In genomic region chr6:119183781-119184180, GRCm38 (mm10) we compare ENCODE assay signal across 22 mouse cellular contexts. TPM values are rescaled to one million over a fixed set of nuclear protein-coding genes. Genes with fewer than 3 reads are reported as not detected.
DNase-seq lines count a peak whose midpoint lies in the region; ATAC-seq lines count a peak whose summit lies in the region.
"Had no signal": no experiment of that assay in that cellular context is flagged by ENCODE, and none has a peak within 500 bp of the region (broad histone marks: within the 10 kb centered on the region; RNA-seq: fewer than 3 reads in every experiment).

No protein-coding gene starts in this region.

- no peaks in the 10 kb centered on the region for H3K27me3 ChIP-seq in heart, embryonic 12.5 days (replicated peaks)
- H3K27me3 ChIP-seq in heart, embryonic 10.5 days (ENCODE audit: insufficient read depth, poor library complexity, severe bottlenecking): no peaks in the 10 kb centered on the region
- H3K27me3 ChIP-seq in heart, embryonic 16.5 days (ENCODE audit: control insufficient read depth, insufficient read depth, low read length): no peaks in the 10 kb centered on the region
- no peaks in the 10 kb centered on the region for H3K27me3 ChIP-seq in midbrain, embryonic 12.5 days
- no peaks in the 10 kb centered on the region for H3K27me3 ChIP-seq in midbrain, embryonic 16.5 days (ENCODE audit: control insufficient read depth, insufficient read depth, low read depth, low read length)
- H3K27me3 ChIP-seq: CH12.LX; embryonic facial prominence, embryonic 13.5 days; forebrain, embryonic 12.5 days; hindbrain, embryonic 12.5 days; intestine, embryonic 15.5 days; Patski had no signal

- WGBS in heart, embryonic 12.5 days: 56% methylated on average over 3 of the region's 3 CpGs
- 48% methylated on average over 3 of the region's 3 CpGs for WGBS in heart, embryonic 10.5 days
- 47% methylated on average over 3 of the region's 3 CpGs for WGBS in heart, embryonic 16.5 days
- WGBS in midbrain, embryonic 12.5 days: 28% methylated on average over 3 of the region's 3 CpGs
- WGBS in midbrain, embryonic 16.5 days: 24% methylated on average over 3 of the region's 3 CpGs

- H3K9ac ChIP-seq in heart, embryonic 12.5 days: 0 out of 2 replicates have a peak overlapping the region, but pooled peaks have one; percentile 40
- H3K9ac ChIP-seq in heart, embryonic 16.5 days (ENCODE audit: low read length): 0 out of 2 replicates have a peak overlapping the region, but pooled peaks have one; percentile 24
- no peak overlapping the region for H3K9ac ChIP-seq in midbrain, embryonic 12.5 days (replicated peaks)
- H3K9ac ChIP-seq in midbrain, embryonic 16.5 days (ENCODE audit: low read depth, low read length): no peak overlapping the region
- H3K9ac ChIP-seq: embryonic facial prominence, embryonic 13.5 days; forebrain, embryonic 12.5 days; hindbrain, embryonic 12.5 days; intestine, embryonic 15.5 days had no signal

- H3K36me3 ChIP-seq in heart, embryonic 12.5 days: peaks cover 14% of the 10 kb centered on the region
- H3K36me3 ChIP-seq in heart, embryonic 10.5 days: peaks cover 15% of the 10 kb centered on the region
- H3K36me3 ChIP-seq in heart, embryonic 16.5 days (ENCODE audit: control insufficient read depth, insufficient read depth): peaks cover 3% of the 10 kb centered on the region; the same call in 1 of the 2 replicates
- H3K36me3 ChIP-seq in midbrain, embryonic 12.5 days: peaks cover 25% of the 10 kb centered on the region
- H3K36me3 ChIP-seq in midbrain, embryonic 16.5 days (ENCODE audit: control insufficient read depth, insufficient read depth, low read length): 0 out of 2 replicates have a peak, but pooled peaks cover 5% of the 10 kb centered on the region
- H3K36me3 ChIP-seq: intestine, embryonic 15.5 days had no signal

- ATAC-seq in heart, embryonic 12.5 days (ENCODE audit: insufficient number of reproducible peaks, low FRiP score): no peak
- no peak for ATAC-seq in heart, embryonic 16.5 days (replicated peaks; ENCODE audit: extremely low read depth, insufficient read depth, low FRiP score)
- peak; percentile 56; the same call in 1 of the 2 replicates for ATAC-seq in midbrain, embryonic 12.5 days (ENCODE audit: low FRiP score, low read depth)
- no peak for ATAC-seq in midbrain, embryonic 16.5 days
- ATAC-seq: activated CD4-positive, CD25-positive, alpha-beta regulatory T cell, adult 4 months; forebrain, embryonic 16.5 days; intestine, embryonic 15.5 days; Patski had no signal

- peak overlapping the region; percentile 29; the same call in 1 of the 2 replicates for H3K27ac ChIP-seq in heart, embryonic 12.5 days (ENCODE audit: poor library complexity, severe bottlenecking)
- no peak overlapping the region for H3K27ac ChIP-seq in heart, embryonic 10.5 days
- peak overlapping the region; percentile 53 for H3K27ac ChIP-seq in heart, embryonic 16.5 days (ENCODE audit: low read length)
- no peak overlapping the region for H3K27ac ChIP-seq in midbrain, embryonic 12.5 days (replicated peaks)
- no peak overlapping the region for H3K27ac ChIP-seq in midbrain, embryonic 16.5 days (ENCODE audit: low read length)
- H3K27ac ChIP-seq: embryonic facial prominence, embryonic 13.5 days; forebrain, embryonic 12.5 days; hindbrain, embryonic 12.5 days; intestine, embryonic 15.5 days had no signal

- H3K4me1 ChIP-seq in heart, embryonic 12.5 days (replicated peaks): peaks cover 76% of the 10 kb centered on the region
- H3K4me1 ChIP-seq in heart, embryonic 10.5 days: peaks cover 70% of the 10 kb centered on the region
- H3K4me1 ChIP-seq in heart, embryonic 16.5 days (ENCODE audit: control insufficient read depth, insufficient read depth, low read length): peaks cover 56% of the 10 kb centered on the region
- peaks cover 7% of the 10 kb centered on the region; the same call in 1 of the 2 replicates for H3K4me1 ChIP-seq in midbrain, embryonic 12.5 days
- H3K4me1 ChIP-seq in midbrain, embryonic 16.5 days (ENCODE audit: control insufficient read depth, insufficient read depth, low read length): no peaks in the 10 kb centered on the region
- H3K4me1 ChIP-seq: embryonic facial prominence, embryonic 13.5 days; hindbrain, embryonic 12.5 days; intestine, embryonic 15.5 days had no signal

- H3K4me3 ChIP-seq in heart, embryonic 12.5 days: no peak overlapping the region
- H3K4me3 ChIP-seq in heart, embryonic 10.5 days: no peak overlapping the region
- no peak overlapping the region for H3K4me3 ChIP-seq in heart, embryonic 16.5 days (ENCODE audit: low read length)
- H3K4me3 ChIP-seq in midbrain, embryonic 12.5 days: no peak overlapping the region
- H3K4me3 ChIP-seq in midbrain, embryonic 16.5 days (ENCODE audit: low read depth, low read length): no peak overlapping the region
- H3K4me3 ChIP-seq: embryonic facial prominence, embryonic 13.5 days; forebrain, embryonic 12.5 days; hindbrain, embryonic 12.5 days; intestine, embryonic 15.5 days had no signal

- DNase-seq in heart, embryonic 10.5 days (ENCODE audit: low spot score): no peak
- no peak for DNase-seq in heart, adult 9 months (ENCODE audit: low spot score in 2 of 2)
- no peak for DNase-seq in thymus, postnatal 14 days
- DNase-seq: adrenal gland, postnatal 14 days; cerebellum, adult 18-20 months; cerebellum, adult 9-11 months; cerebellum, postnatal 36 days; gastrocnemius, postnatal 10 days; heart, postnatal 10 days; kidney, adult 18-20 months had no signal

- no peak overlapping the region for H3K4me2 ChIP-seq in heart, embryonic 12.5 days
- H3K4me2 ChIP-seq in heart, embryonic 16.5 days (ENCODE audit: low read depth, low read length): peak overlapping the region; percentile 1; the same call in 1 of the 2 replicates
- H3K4me2 ChIP-seq in midbrain, embryonic 12.5 days (replicated peaks): no peak overlapping the region
- H3K4me2 ChIP-seq in midbrain, embryonic 16.5 days (ENCODE audit: low read length): no peak overlapping the region
- H3K4me2 ChIP-seq: embryonic facial prominence, embryonic 13.5 days; forebrain, embryonic 12.5 days; hindbrain, embryonic 12.5 days; intestine, embryonic 15.5 days had no signal

- H3K9me3 ChIP-seq in heart, embryonic 12.5 days (replicated peaks): no peaks in the 10 kb centered on the region
- H3K9me3 ChIP-seq in heart, embryonic 10.5 days: no peaks in the 10 kb centered on the region
- no peaks in the 10 kb centered on the region for H3K9me3 ChIP-seq in heart, embryonic 16.5 days (replicated peaks; ENCODE audit: control insufficient read depth, low read length)
- H3K9me3 ChIP-seq in midbrain, embryonic 12.5 days: no peaks in the 10 kb centered on the region
- no peaks in the 10 kb centered on the region for H3K9me3 ChIP-seq in midbrain, embryonic 16.5 days (replicated peaks; ENCODE audit: control insufficient read depth, low read length, poor library complexity, severe bottlenecking)
- H3K9me3 ChIP-seq: embryonic facial prominence, embryonic 13.5 days; forebrain, embryonic 12.5 days; hindbrain, embryonic 12.5 days; intestine, embryonic 15.5 days had no signal

RNA-seq across cellular contexts. Expression of gene Dcp1b, which starts 8.7 kb away (rescaled TPM):
- 6.3 TPM in 2 replicates for polyA plus RNA-seq in heart, embryonic 12.5 days (2016; fragmentation: Nextera tagmentation; extraction: Ambion mirVana)
- 8.1 and 10.4 TPM in 2 replicates for polyA plus RNA-seq in heart, embryonic 10.5 days (2016; fragmentation: Nextera tagmentation; extraction: Ambion mirVana)
- polyA plus RNA-seq in heart, embryonic 16.5 days (2015; fragmentation: Nextera tagmentation; extraction: Ambion mirVana): 8.7 and 9.0 TPM in 2 replicates
- polyA plus RNA-seq in midbrain, embryonic 12.5 days (2016; fragmentation: Nextera tagmentation; extraction: Ambion mirVana): 14.4 and 14.9 TPM in 2 replicates
- 13.4 and 13.8 TPM in 2 replicates for polyA plus RNA-seq in midbrain, embryonic 16.5 days (2015; fragmentation: Nextera tagmentation; extraction: Ambion mirVana)

RNA-seq across cellular contexts. Expression of gene Cacna1c, which starts 12.4 kb away (rescaled TPM):
- 58.1 and 63.4 TPM in 2 replicates for polyA plus RNA-seq in heart, embryonic 12.5 days (2016; fragmentation: Nextera tagmentation; extraction: Ambion mirVana)
- polyA plus RNA-seq in heart, embryonic 10.5 days (2016; fragmentation: Nextera tagmentation; extraction: Ambion mirVana): 31.3 and 57.0 TPM in 2 replicates
- polyA plus RNA-seq in heart, embryonic 16.5 days (2015; fragmentation: Nextera tagmentation; extraction: Ambion mirVana): 66.2 and 72.2 TPM in 2 replicates
- polyA plus RNA-seq in midbrain, embryonic 12.5 days (2016; fragmentation: Nextera tagmentation; extraction: Ambion mirVana): 3.9 and 5.1 TPM in 2 replicates
- polyA plus RNA-seq in midbrain, embryonic 16.5 days (2015; fragmentation: Nextera tagmentation; extraction: Ambion mirVana): 8.1 and 8.3 TPM in 2 replicates

RNA-seq across cellular contexts. Expression of gene Cacna2d4, which starts 52.5 kb away (rescaled TPM):
- polyA plus RNA-seq in heart, embryonic 12.5 days (2016; fragmentation: Nextera tagmentation; extraction: Ambion mirVana): not detected in 2 replicates
- polyA plus RNA-seq in heart, embryonic 10.5 days (2016; fragmentation: Nextera tagmentation; extraction: Ambion mirVana): not detected in 2 replicates
- 0.36 and 0.45 TPM in 2 replicates for polyA plus RNA-seq in heart, embryonic 16.5 days (2015; fragmentation: Nextera tagmentation; extraction: Ambion mirVana)
- 0.14 and 0.15 TPM in 2 replicates for polyA plus RNA-seq in midbrain, embryonic 12.5 days (2016; fragmentation: Nextera tagmentation; extraction: Ambion mirVana)
- 0.47 and 0.63 TPM in 2 replicates for polyA plus RNA-seq in midbrain, embryonic 16.5 days (2015; fragmentation: Nextera tagmentation; extraction: Ambion mirVana)
- polyA plus RNA-seq: embryonic facial prominence, embryonic 13.5 days; forebrain, embryonic 12.5 days had no signal

Comparison
In these comparisons a context has a peak if more than half of its experiments do, and no peak if none do; other contexts are left out.
1. H3K27ac ChIP-seq: peak in heart, embryonic 12.5 days (single experiment) and heart, embryonic 16.5 days (single experiment); none in heart, embryonic 10.5 days (single experiment), midbrain, embryonic 12.5 days (single experiment) and midbrain, embryonic 16.5 days (single experiment).
2. H3K9ac ChIP-seq: peak in heart, embryonic 12.5 days (single experiment) and heart, embryonic 16.5 days (single experiment); none in midbrain, embryonic 12.5 days (single experiment) and midbrain, embryonic 16.5 days (single experiment).